Mouse (Mus musculus) hindbrain, embryonic 16.5 days (tissue): ENCODE data around the gene Cxcr2. TPM values are rescaled to one million over a fixed set of nuclear protein-coding genes. Genes with fewer than 3 reads are reported as not detected.
A peak's percentile ranks its signal among the peaks of the same experiment; 100 is the strongest.

Experiments used
- ATAC-seq: fragments of 200-750 bp; cut with Nextera tagmentation; 2 replicates; pipeline ENCODE4 v1.8.0; 2017; ENCODE audit warnings: moderate TSS enrichment, moderate library complexity
- H3K27ac ChIP-seq: fragments of 300-500 bp; sonication (generic); 2 replicates; pipeline ENCODE4 v1.5.1; 2014; ENCODE audit warnings: low read depth, mild to moderate bottlenecking, control low read depth, low read length, moderate library complexity
- H3K27me3 ChIP-seq: fragments of 300-500 bp; sonication (generic); replicated peaks from 2 replicates; pipeline ENCODE4 v1.6.1; 2014; ENCODE audit warnings: low read length; ENCODE audit not compliant: control insufficient read depth, insufficient read depth
- H3K36me3 ChIP-seq: fragments of 300-500 bp; sonication (generic); 2 replicates; pipeline ENCODE4 v1.6.1; 2014; ENCODE audit warnings: mild to moderate bottlenecking, low read length, moderate library complexity, mixed read lengths; ENCODE audit not compliant: control insufficient read depth, insufficient read depth
- H3K4me1 ChIP-seq: fragments of 300-500 bp; sonication (generic); 2 replicates; pipeline ENCODE4 v1.6.1; 2014; ENCODE audit warnings: low read depth, low read length; ENCODE audit not compliant: control insufficient read depth, insufficient read depth
- H3K4me2 ChIP-seq: fragments of 300-500 bp; sonication (generic); 2 replicates; pipeline ENCODE4 v1.6.1; 2014; ENCODE audit warnings: mild to moderate bottlenecking, low read length, control low read depth, moderate library complexity
- H3K4me3 ChIP-seq: fragments of 300-500 bp; sonication (generic); 2 replicates; pipeline ENCODE4 v1.5.1; 2014; ENCODE audit warnings: mild to moderate bottlenecking, low read length, control low read depth, moderate library complexity
- H3K9ac ChIP-seq: fragments of 300-500 bp; sonication (generic); 2 replicates; pipeline ENCODE4 v1.6.1; 2014; ENCODE audit warnings: low read depth, mild to moderate bottlenecking, control low read depth, low read length, moderate library complexity
- H3K9me3 ChIP-seq: fragments of 300-500 bp; sonication (generic); 2 replicates; pipeline ENCODE4 v1.6.1; 2014; ENCODE audit warnings: mild to moderate bottlenecking, low read length, moderate library complexity; ENCODE audit not compliant: control insufficient read depth
- WGBS: fragments of 180-500 bp; shearing (Covaris S2); extraction: QIAGEN DNeasy Blood & Tissue Kit; methylation state at CpG from one replicate; pipeline ENCODE4 v1.1.7; 2014; 5-methylcytosine and 5-hydroxymethylcytosine counted together
- polyA plus RNA-seq: library from polyadenylated mRNA; unstranded; fragments of >200 nt; fragmentation: Nextera tagmentation; extraction: Ambion mirVana; gene quantifications from 2 replicates; pipeline ENCODE4 v1.2.1, GENCODE M21; 2015

Cxcr2 gene
- 0.05 and 0.10 TPM in 2 replicates for polyA plus RNA-seq

GRCm38 (mm10) chr1:74153461-74154184 lies at the start of gene Cxcr2:
Cxcr2 (plus strand) TSS chr1:74153989.
- H3K27ac ChIP-seq: no peak within 1 kb of the TSS
- H3K4me2 ChIP-seq: no peak within 1 kb of the TSS
- no peak within 1 kb of the TSS for H3K4me3 ChIP-seq
- H3K27me3 ChIP-seq: no peaks in the 10 kb centered on the region
- 77% methylated on average over 8 of the region's 8 CpGs for WGBS
- H3K36me3 ChIP-seq: no peaks in the 10 kb centered on the region
- ATAC-seq: no peak
- no peaks in the 10 kb centered on the region for H3K9me3 ChIP-seq
- no peak within 1 kb of the TSS for H3K9ac ChIP-seq
- H3K4me1 ChIP-seq: no peaks in the 10 kb centered on the region

GRCm38 (mm10) chr1:74105660-74106059 lies 48.1 kb upstream of the Cxcr2 start:
- no peak overlapping the region for H3K4me2 ChIP-seq
- ATAC-seq: no peak
- 65% methylated on average over 4 of the region's 4 CpGs for WGBS
- H3K27ac ChIP-seq: no peak overlapping the region
- no peak overlapping the region for H3K9ac ChIP-seq
- H3K27me3 ChIP-seq: no peaks in the 10 kb centered on the region
- peaks cover 15% of the 10 kb centered on the region for H3K4me1 ChIP-seq
- H3K36me3 ChIP-seq: no peaks in the 10 kb centered on the region
- H3K4me3 ChIP-seq: no peak overlapping the region
- H3K9me3 ChIP-seq: no peaks in the 10 kb centered on the region

- ATAC-seq: no peak
- Histone ChIP-seq H3K9me3 (no peaks in the 10 kb centered on the region), H3K27ac (no peak overlapping the region), H3K27me3 (no peaks in the 10 kb centered on the region), H3K4me1 (peaks cover 21% of the 10 kb centered on the region), H3K9ac (no peak overlapping the region), H3K4me2 (no peak overlapping the region), H3K36me3 (no peaks in the 10 kb centered on the region), H3K4me3 (no peak overlapping the region)
- WGBS: 73% methylated on average over 6 of the region's 6 CpGs
These were observed 47.6 kb upstream of the Cxcr2 start for GRCm38 (mm10) chr1:74106214-74106613.

GRCm38 (mm10) chr1:74107931-74108618 lies 45.7 kb upstream of the Cxcr2 start:
- Histone ChIP-seq H3K4me1 (peaks cover 34% of the 10 kb centered on the region), H3K36me3 (no peaks in the 10 kb centered on the region), H3K9me3 (no peaks in the 10 kb centered on the region), H3K4me3 (no peak overlapping the region), H3K27me3 (no peaks in the 10 kb centered on the region), H3K4me2 (no peak overlapping the region), H3K27ac (no peak overlapping the region), H3K9ac (no peak overlapping the region)
- ATAC-seq: no peak
- WGBS: 80% methylated on average over 3 of the region's 5 CpGs

GRCm38 (mm10) chr1:74109670-74110069 lies 44.1 kb upstream of the Cxcr2 start:
- no peak for ATAC-seq
- no peak overlapping the region for H3K4me3 ChIP-seq

GRCm38 (mm10) chr1:74110932-74111695 lies 42.7 kb upstream of the Cxcr2 start:
- Histone ChIP-seq H3K4me1 (peaks cover 22% of the 10 kb centered on the region), H3K36me3 (no peaks in the 10 kb centered on the region), H3K4me3 (no peak overlapping the region), H3K27ac (peak overlapping the region; percentile 69), H3K27me3 (no peaks in the 10 kb centered on the region), H3K9me3 (no peaks in the 10 kb centered on the region), H3K9ac (no peak overlapping the region), H3K4me2 (no peak overlapping the region; the same call in 1 of the 2 replicates)
- WGBS: 7% methylated on average over 8 of the region's 8 CpGs
- ATAC-seq: peak; percentile 94

More at GRCm38 (mm10) chr1:74109670-74110069, 44.1 kb upstream of the Cxcr2 start:
- Histone ChIP-seq H3K27ac (no peak overlapping the region), H3K9ac (no peak overlapping the region), H3K9me3 (no peaks in the 10 kb centered on the region), H3K4me1 (peaks cover 22% of the 10 kb centered on the region), H3K27me3 (no peaks in the 10 kb centered on the region), H3K4me2 (no peak overlapping the region), H3K36me3 (no peaks in the 10 kb centered on the region)
- WGBS: 35% methylated on average over 2 of the region's 2 CpGs

- 19% methylated on average over 6 of the region's 6 CpGs for WGBS
- no peaks in the 10 kb centered on the region for H3K9me3 ChIP-seq
- H3K4me1 ChIP-seq: peaks cover 22% of the 10 kb centered on the region
- no peaks in the 10 kb centered on the region for H3K36me3 ChIP-seq
- no peak overlapping the region for H3K4me2 ChIP-seq
- H3K4me3 ChIP-seq: no peak overlapping the region
- ATAC-seq: no peak
- no peaks in the 10 kb centered on the region for H3K27me3 ChIP-seq
- peak overlapping the region; percentile 69 for H3K27ac ChIP-seq
- H3K9ac ChIP-seq: no peak overlapping the region
These were observed 42.1 kb upstream of the Cxcr2 start for GRCm38 (mm10) chr1:74111696-74112030.

GRCm38 (mm10) chr1:74113071-74113470 lies 40.7 kb upstream of the Cxcr2 start:
- Histone ChIP-seq H3K36me3 (no peaks in the 10 kb centered on the region), H3K4me3 (no peak overlapping the region), H3K9me3 (no peaks in the 10 kb centered on the region), H3K27ac (0 out of 2 replicates have a peak overlapping the region, but pooled peaks have one; percentile 9), H3K4me1 (peaks cover 22% of the 10 kb centered on the region), H3K4me2 (no peak overlapping the region), H3K27me3 (no peaks in the 10 kb centered on the region), H3K9ac (no peak overlapping the region)
- WGBS: 53% methylated on average over 3 of the region's 3 CpGs
- no peak for ATAC-seq

GRCm38 (mm10) chr1:74117876-74118275 lies 35.9 kb upstream of the Cxcr2 start:
- H3K27ac ChIP-seq: no peak overlapping the region
- H3K36me3 ChIP-seq: no peaks in the 10 kb centered on the region
- 82% methylated on average over 6 of the region's 6 CpGs for WGBS
- no peak for ATAC-seq
- H3K4me3 ChIP-seq: no peak overlapping the region
- no peak overlapping the region for H3K4me2 ChIP-seq
- no peaks in the 10 kb centered on the region for H3K9me3 ChIP-seq
- no peak overlapping the region for H3K9ac ChIP-seq
- H3K4me1 ChIP-seq: peaks cover 15% of the 10 kb centered on the region
- no peaks in the 10 kb centered on the region for H3K27me3 ChIP-seq
